Mouse (Mus musculus): ENCODE results near the gene Bok.
"Not testable (repeated sequence)": the region's sequence is repeated elsewhere in the genome, so short reads cannot be mapped to it uniquely, and the experiment has no call there.

DNA sequence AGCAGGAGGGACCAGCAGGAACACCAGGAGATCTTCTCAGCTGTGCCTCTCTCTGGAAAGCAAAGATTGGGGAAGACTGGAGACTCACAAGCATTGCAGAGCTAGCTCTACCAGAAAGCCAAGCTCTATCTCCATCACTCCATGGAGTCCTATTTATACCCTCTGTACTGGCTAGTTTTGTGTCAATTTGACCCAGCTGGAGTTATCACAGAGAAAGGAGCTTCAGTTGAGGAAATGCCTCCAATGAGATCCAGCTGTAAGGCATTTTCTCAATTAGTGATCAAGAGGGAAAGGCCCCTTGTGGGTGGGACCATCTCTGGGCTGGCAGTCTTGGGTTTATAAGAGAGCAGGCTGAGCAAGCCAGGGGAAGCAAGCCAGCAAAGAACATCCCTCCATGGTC is 26.9 kb upstream of the Bok start, which contains the start of gene Stk25:
- not testable (repeated sequence) for TF ChIP-seq ZNF384 (IDR thresholded peaks at IDR 0.05; ENCODE audit: low read depth, low read length); MAFK (IDR thresholded peaks at IDR 0.05; ENCODE audit: insufficient read depth, low read depth, low read length); CHD2 (IDR thresholded peaks at IDR 0.05; ENCODE audit: low read depth, low read length)

All from ES-E14 (cell line).